Mouse (Mus musculus) G1E (cell line): ENCODE data around the gene Gm45623. TPM values are rescaled to one million over a fixed set of nuclear protein-coding genes. Genes with fewer than 3 reads are reported as not detected.

Experiments used
- ATAC-seq: 2 replicates; pipeline ENCODE4 v1.8.0; 2016; ENCODE audit warnings: mild to moderate bottlenecking; ENCODE audit not compliant: insufficient number of reproducible peaks, poor library complexity, low FRiP score, severe bottlenecking; ENCODE audit errors: extremely low read depth
- DNase-seq: peaks from one replicate; pipeline ENCODE4 v3.0.0; 2012; ENCODE audit warnings: low spot score
- H3K27me3 ChIP-seq: 2 replicates; pipeline ENCODE4 v1.6.1; 2012; ENCODE audit warnings: mild to moderate bottlenecking, low read length, inconsistent platforms; ENCODE audit not compliant: insufficient read depth
- H3K36me3 ChIP-seq: replicated peaks from 2 replicates; pipeline ENCODE3; 2012; ENCODE audit warnings: mild to moderate bottlenecking, inconsistent platforms
- H3K4me1 ChIP-seq: 2 replicates; pipeline ENCODE4 v1.6.1; 2012; ENCODE audit warnings: low read depth, low read length, inconsistent platforms, mixed read lengths; ENCODE audit not compliant: insufficient read depth
- H3K4me3 ChIP-seq: 2 replicates; pipeline ENCODE4 v1.5.1; 2012; ENCODE audit warnings: low read depth, mild to moderate bottlenecking, inconsistent platforms, low read length, moderate library complexity, mixed read lengths
- H3K9me3 ChIP-seq: replicated peaks from 2 replicates; pipeline ENCODE4 v1.6.1; 2012; ENCODE audit warnings: inconsistent platforms
- CTCF ChIP-seq: IDR thresholded peaks from 2 replicates; pipeline ENCODE4 v1.5.1; 2012; ENCODE audit warnings: low read depth, low read length, inconsistent platforms, mixed read lengths
- GATA1 ChIP-seq: IDR thresholded peaks from 2 replicates; pipeline ENCODE4 v1.6.1; 2012; ENCODE audit warnings: borderline replicate concordance, low read length, inconsistent platforms, mixed read lengths
- GATA2 ChIP-seq: IDR thresholded peaks from 2 replicates; pipeline ENCODE4 v1.6.1; 2012; ENCODE audit warnings: low read depth, low read length, inconsistent platforms, borderline replicate concordance
- POLR2AphosphoS5 ChIP-seq: IDR thresholded peaks from 2 replicates; pipeline ENCODE4 v1.6.1; 2012; ENCODE audit warnings: low read depth, low read length, inconsistent platforms; ENCODE audit not compliant: insufficient replicate concordance
- TAL1 ChIP-seq: conservative IDR thresholded peaks from 2 replicates; pipeline ENCODE4 v1.6.1; 2012; ENCODE audit warnings: low read depth, low read length, inconsistent platforms, mixed read lengths
- polyA plus RNA-seq: library from polyadenylated mRNA; stranded (reverse); fragments of >175 nt; gene quantifications from 2 replicates; pipeline ENCODE4 v1.2.3, GENCODE M21; 2012
- total RNA-seq, 2 experiments: library from RNA; stranded (forward) in 1 of 2; stranded (reverse) in 1 of 2; fragments of 200-1000 nt in 1 of 2; fragments of >200 nt in 1 of 2; fragmentation: Nextera tagmentation in 1 of 2; gene quantifications; 2 replicates each; pipeline ENCODE4 v1.2.3; 2014 to 2017

The Gm45623 gene
- total and polyA plus RNA-seq, 3 experiments = 0.05 TPM; not detected in 2

- peaks cover 27% of the 10 kb centered on the region for H3K4me1 ChIP-seq
- peaks cover 27% of the 10 kb centered on the region for H3K36me3 ChIP-seq
- no peaks in the 10 kb centered on the region for H3K9me3 ChIP-seq
- TF ChIP-seq TAL1 (no peak), CTCF (no peak), POLR2AphosphoS5 (no peak), GATA1 (no peak), GATA2 (no peak)
- DNase-seq (peak; percentile 32), ATAC-seq (peak; percentile 67)
- peak overlapping the region; percentile 75 for H3K4me3 ChIP-seq
- H3K27me3 ChIP-seq = no peaks in the 10 kb centered on the region
These were observed 49.7 kb downstream of the Gm45623 start for GRCm38 (mm10) chr13:56703871-56704321.

GRCm38 (mm10) chr13:56703222-56703870 lies 50.3 kb downstream of the Gm45623 start:
- TF ChIP-seq GATA1 (no peak), POLR2AphosphoS5 (no peak), TAL1 (no peak), CTCF (no peak), GATA2 (no peak)
- ATAC-seq (peak; percentile 67), DNase-seq (peak; percentile 77)
- H3K4me3 ChIP-seq = peak overlapping the region; percentile 75
- peaks cover 27% of the 10 kb centered on the region for H3K4me1 ChIP-seq
- H3K27me3 ChIP-seq = no peaks in the 10 kb centered on the region
- no peaks in the 10 kb centered on the region for H3K9me3 ChIP-seq
- peaks cover 26% of the 10 kb centered on the region for H3K36me3 ChIP-seq

- Histone ChIP-seq H3K4me1 (peaks cover 27% of the 10 kb centered on the region), H3K4me3 (peak within 1 kb of the TSS; percentile 75), H3K36me3 (peaks cover 22% of the 10 kb centered on the region), H3K9me3 (no peaks in the 10 kb centered on the region), H3K27me3 (no peaks in the 10 kb centered on the region)
- ATAC-seq (0 out of 2 replicates have a peak, but pooled peaks have one; percentile 4), DNase-seq (peak; percentile 86)
- no peak for TF ChIP-seq GATA1
These were observed 51.0 kb downstream of the Gm45623 start, which contains the start of gene Smad5 for GRCm38 (mm10) chr13:56702469-56703221. TSS of gene Smad5 (plus strand) at chr13:56703010.

Other genes with a start within 250 kb of the Gm45623 start
- gene Fbxl21, start 231.4 kb downstream of the Gm45623 start, total RNA-seq (2014; fragmentation: Nextera tagmentation) = not detected in 2 replicates
- 0.17 and 0.27 TPM in 2 replicates for gene Fbxl21, start 231.4 kb downstream of the Gm45623 start, total RNA-seq (2017)
- not detected in 2 replicates for gene Fbxl21, start 231.4 kb downstream of the Gm45623 start, polyA plus RNA-seq
- not detected in 2 replicates for gene Lect2, start 205.3 kb downstream of the Gm45623 start, total RNA-seq (2014; fragmentation: Nextera tagmentation)
- 0.16 TPM in 1 of 2 replicates, not detected in the other for gene Lect2, start 205.3 kb downstream of the Gm45623 start, total RNA-seq (2017)
- gene Lect2, start 205.3 kb downstream of the Gm45623 start, polyA plus RNA-seq = not detected in 2 replicates
- not detected in 2 replicates for gene Tgfbi, start 144.3 kb downstream of the Gm45623 start, total RNA-seq (2014; fragmentation: Nextera tagmentation)
- not detected in 2 replicates for gene Tgfbi, start 144.3 kb downstream of the Gm45623 start, total RNA-seq (2017)
- 0.02 TPM in 1 of 2 replicates, not detected in the other for gene Tgfbi, start 144.3 kb downstream of the Gm45623 start, polyA plus RNA-seq
- 40.7 and 48.7 TPM in 2 replicates for gene Smad5, start 50.8 kb downstream of the Gm45623 start, total RNA-seq (2014; fragmentation: Nextera tagmentation)
- gene Smad5, start 50.8 kb downstream of the Gm45623 start, total RNA-seq (2017) = 10.8 and 15.2 TPM in 2 replicates
- gene Smad5, start 50.8 kb downstream of the Gm45623 start, polyA plus RNA-seq = 4.1 and 4.3 TPM in 2 replicates
- gene Trpc7, start 142.2 kb upstream of the Gm45623 start, total RNA-seq (2014; fragmentation: Nextera tagmentation) = not detected in 2 replicates
- 0.05 TPM in 1 of 2 replicates, not detected in the other for gene Trpc7, start 142.2 kb upstream of the Gm45623 start, total RNA-seq (2017)
- not detected in 2 replicates for gene Trpc7, start 142.2 kb upstream of the Gm45623 start, polyA plus RNA-seq